Mouse (Mus musculus): ENCODE data around the gene Mis18a. TPM values are rescaled to one million over a fixed set of nuclear protein-coding genes. Genes with fewer than 3 reads are reported as not detected.

Gene Mis18a
- polyA plus RNA-seq, 2 experiments: 48.4 to 59.0 TPM

GRCm38 (mm10) chr16:90703646-90704045, 23.6 kb downstream of the Mis18a start:
- WGBS: 0% methylated on average over 1 of the region's 1 CpGs

DNA sequence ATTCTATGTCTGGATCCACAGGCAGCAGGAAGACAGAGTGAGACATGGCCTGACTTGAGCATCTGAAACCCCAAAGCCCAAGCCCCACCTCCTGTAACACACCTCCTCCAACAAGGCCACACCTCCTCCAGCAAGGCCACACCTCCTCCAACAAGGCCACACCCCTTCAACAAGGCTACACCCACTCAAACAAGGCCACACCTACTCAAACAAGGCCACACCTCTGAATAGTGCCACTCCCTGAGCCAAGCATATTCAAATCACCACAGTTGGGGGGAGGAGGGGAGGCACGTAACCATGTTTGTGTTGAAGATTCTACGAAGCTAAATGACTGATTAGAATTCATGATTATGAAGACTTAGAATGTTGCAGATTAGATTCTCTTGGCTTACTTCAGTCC, 25.7 kb downstream of the Mis18a start:
- no peak overlapping the region for H3K9ac ChIP-seq (ENCODE audit: low read depth, low read length, severe bottlenecking)
- H3K36me3 ChIP-seq (ENCODE audit: control insufficient read depth, insufficient read depth, low read length): no peaks in the 10 kb centered on the region
- no peak overlapping the region for H3K4me2 ChIP-seq (replicated peaks; ENCODE audit: low read depth, low read length, severe bottlenecking)
- no peak for DNase-seq (ENCODE audit: low spot score)
- no peak for ATAC-seq (ENCODE audit: low FRiP score, low read depth)
- H3K9me3 ChIP-seq (ENCODE audit: control insufficient read depth, low read length): no peaks in the 10 kb centered on the region
- TF ChIP-seq POLR2A (IDR thresholded peaks at IDR 0.05; ENCODE audit: borderline replicate concordance, extremely low read depth, insufficient read depth, insufficient read length): no peak
- 96% methylated on average over 2 of the region's 2 CpGs for WGBS
- H3K27me3 ChIP-seq (ENCODE audit: control insufficient read depth, insufficient read depth, low read length): no peaks in the 10 kb centered on the region
- no peak overlapping the region for H3K27ac ChIP-seq (replicated peaks; ENCODE audit: low read depth, low read length)
- H3K4me1 ChIP-seq (ENCODE audit: control insufficient read depth, insufficient read depth, low read length): no peaks in the 10 kb centered on the region
- H3K4me3 ChIP-seq (replicated peaks; ENCODE audit: low read length): no peak overlapping the region

More at GRCm38 (mm10) chr16:90703646-90704045, 23.6 kb downstream of the Mis18a start:
- Histone ChIP-seq H3K9ac (ENCODE audit: low read depth, low read length, severe bottlenecking) (no peak overlapping the region), H3K4me1 (ENCODE audit: control insufficient read depth, insufficient read depth, low read length) (no peaks in the 10 kb centered on the region), H3K4me2 (replicated peaks; ENCODE audit: low read depth, low read length, severe bottlenecking) (no peak overlapping the region), H3K27me3 (ENCODE audit: control insufficient read depth, insufficient read depth, low read length) (no peaks in the 10 kb centered on the region), H3K9me3 (ENCODE audit: control insufficient read depth, low read length) (no peaks in the 10 kb centered on the region), H3K36me3 (ENCODE audit: control insufficient read depth, insufficient read depth, low read length) (no peaks in the 10 kb centered on the region), H3K4me3 (replicated peaks; ENCODE audit: low read length) (no peak overlapping the region), H3K27ac (replicated peaks; ENCODE audit: low read depth, low read length) (no peak overlapping the region)
- DNase-seq (ENCODE audit: low spot score) (no peak), ATAC-seq (ENCODE audit: low FRiP score, low read depth) (no peak)
- no peak for TF ChIP-seq POLR2A (IDR thresholded peaks at IDR 0.05; ENCODE audit: borderline replicate concordance, extremely low read depth, insufficient read depth, insufficient read length)

DNA sequence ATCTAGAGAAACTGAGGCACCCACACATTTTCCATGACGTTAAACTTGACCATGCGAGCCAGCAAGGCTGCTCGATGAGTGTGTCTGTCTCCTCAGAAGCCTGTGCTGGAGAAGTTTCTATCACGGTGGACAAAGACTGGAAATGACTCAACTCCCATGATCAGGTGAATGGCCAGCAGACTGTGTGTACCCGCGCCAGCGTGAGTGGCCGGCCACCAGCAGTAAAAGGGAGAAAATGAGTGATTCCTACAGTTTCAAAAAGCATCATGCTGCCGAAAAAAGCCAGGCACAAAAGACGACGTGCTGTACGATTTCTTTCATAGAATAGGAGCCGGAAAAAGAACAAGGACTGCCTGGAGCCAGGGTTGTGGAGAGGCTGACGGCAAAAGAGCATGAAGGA, 27.8 kb downstream of the Mis18a start:
- DNase-seq (ENCODE audit: low spot score) (no peak), ATAC-seq (ENCODE audit: low FRiP score, low read depth) (no peak)
- 81% methylated on average over 14 of the region's 14 CpGs for WGBS
- Histone ChIP-seq H3K4me2 (replicated peaks; ENCODE audit: low read depth, low read length, severe bottlenecking) (no peak overlapping the region), H3K27ac (replicated peaks; ENCODE audit: low read depth, low read length) (no peak overlapping the region), H3K36me3 (ENCODE audit: control insufficient read depth, insufficient read depth, low read length) (no peaks in the 10 kb centered on the region), H3K4me3 (replicated peaks; ENCODE audit: low read length) (no peak overlapping the region), H3K27me3 (ENCODE audit: control insufficient read depth, insufficient read depth, low read length) (no peaks in the 10 kb centered on the region), H3K9me3 (ENCODE audit: control insufficient read depth, low read length) (no peaks in the 10 kb centered on the region), H3K9ac (ENCODE audit: low read depth, low read length, severe bottlenecking) (no peak overlapping the region), H3K4me1 (ENCODE audit: control insufficient read depth, insufficient read depth, low read length) (no peaks in the 10 kb centered on the region)
- no peak for TF ChIP-seq POLR2A (IDR thresholded peaks at IDR 0.05; ENCODE audit: borderline replicate concordance, extremely low read depth, insufficient read depth, insufficient read length)

- no peaks in the 10 kb centered on the region for H3K9me3 ChIP-seq (ENCODE audit: control insufficient read depth, low read length)
- no peaks in the 10 kb centered on the region for H3K36me3 ChIP-seq (ENCODE audit: control insufficient read depth, insufficient read depth, low read length)
- no peak for TF ChIP-seq POLR2A (IDR thresholded peaks at IDR 0.05; ENCODE audit: borderline replicate concordance, extremely low read depth, insufficient read depth, insufficient read length)
- no peak overlapping the region for H3K27ac ChIP-seq (replicated peaks; ENCODE audit: low read depth, low read length)
- ATAC-seq (ENCODE audit: low FRiP score, low read depth) (no peak), DNase-seq (ENCODE audit: low spot score) (no peak)
- H3K4me2 ChIP-seq (replicated peaks; ENCODE audit: low read depth, low read length, severe bottlenecking): no peak overlapping the region
- no peak overlapping the region for H3K9ac ChIP-seq (ENCODE audit: low read depth, low read length, severe bottlenecking)
- no peaks in the 10 kb centered on the region for H3K27me3 ChIP-seq (ENCODE audit: control insufficient read depth, insufficient read depth, low read length)
- WGBS: 80% methylated on average over 9 of the region's 9 CpGs
- no peaks in the 10 kb centered on the region for H3K4me1 ChIP-seq (ENCODE audit: control insufficient read depth, insufficient read depth, low read length)
- H3K4me3 ChIP-seq (replicated peaks; ENCODE audit: low read length): no peak overlapping the region
These were observed 30.9 kb downstream of the Mis18a start for GRCm38 (mm10) chr16:90696306-90696705.

DNA sequence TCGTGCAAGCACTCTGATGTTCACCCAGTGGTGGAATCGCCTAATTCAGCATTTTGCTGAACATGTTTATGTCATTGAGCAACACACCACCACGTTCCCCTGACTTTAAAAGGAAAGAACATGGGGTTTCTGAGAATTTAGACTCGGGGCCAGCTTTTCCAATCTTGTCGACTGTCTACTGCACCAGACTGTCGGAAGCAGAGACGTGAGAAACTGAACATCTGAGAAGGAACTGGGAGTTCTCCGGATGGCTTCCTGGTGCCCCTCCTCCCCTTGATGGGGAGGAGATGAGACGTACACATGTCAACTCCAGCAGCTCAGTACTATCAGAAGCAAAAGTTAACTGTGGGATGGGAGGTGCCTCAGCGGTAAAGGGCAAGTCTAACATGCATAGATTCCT, 32.1 kb downstream of the Mis18a start:
- Histone ChIP-seq H3K36me3 (ENCODE audit: control insufficient read depth, insufficient read depth, low read length) (no peaks in the 10 kb centered on the region), H3K4me3 (replicated peaks; ENCODE audit: low read length) (no peak overlapping the region), H3K4me2 (replicated peaks; ENCODE audit: low read depth, low read length, severe bottlenecking) (no peak overlapping the region), H3K9me3 (ENCODE audit: control insufficient read depth, low read length) (no peaks in the 10 kb centered on the region), H3K27ac (replicated peaks; ENCODE audit: low read depth, low read length) (no peak overlapping the region), H3K4me1 (ENCODE audit: control insufficient read depth, insufficient read depth, low read length) (no peaks in the 10 kb centered on the region), H3K9ac (ENCODE audit: low read depth, low read length, severe bottlenecking) (no peak overlapping the region), H3K27me3 (ENCODE audit: control insufficient read depth, insufficient read depth, low read length) (no peaks in the 10 kb centered on the region)
- WGBS: 78% methylated on average over 10 of the region's 10 CpGs
- TF ChIP-seq POLR2A (IDR thresholded peaks at IDR 0.05; ENCODE audit: borderline replicate concordance, extremely low read depth, insufficient read depth, insufficient read length): no peak
- DNase-seq (ENCODE audit: low spot score) (no peak), ATAC-seq (ENCODE audit: low FRiP score, low read depth) (no peak)

DNA sequence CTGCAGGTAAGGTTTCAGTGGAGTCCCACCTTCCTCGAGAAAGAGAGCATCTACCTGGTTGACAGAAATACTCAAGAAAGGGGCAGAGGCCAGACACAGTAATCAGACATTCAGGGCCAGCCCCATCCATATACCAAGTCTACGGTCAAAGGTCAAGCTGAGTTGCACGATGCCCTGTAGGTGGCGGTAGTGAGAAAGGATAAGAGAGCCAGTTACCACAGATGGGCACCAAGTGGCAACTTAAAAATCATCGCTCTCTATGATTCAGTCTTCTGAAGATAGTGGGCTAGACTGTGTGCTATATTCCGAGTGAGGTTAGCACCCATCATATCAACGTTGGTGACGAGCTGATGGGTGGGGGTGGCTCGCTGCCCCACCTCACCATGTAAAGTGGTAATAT, 32.5 kb downstream of the Mis18a start:
- no peaks in the 10 kb centered on the region for H3K36me3 ChIP-seq (ENCODE audit: control insufficient read depth, insufficient read depth, low read length)
- TF ChIP-seq POLR2A (IDR thresholded peaks at IDR 0.05; ENCODE audit: borderline replicate concordance, extremely low read depth, insufficient read depth, insufficient read length): no peak
- WGBS: 65% methylated on average over 9 of the region's 9 CpGs
- DNase-seq (ENCODE audit: low spot score) (no peak), ATAC-seq (ENCODE audit: low FRiP score, low read depth) (no peak)
- H3K27ac ChIP-seq (replicated peaks; ENCODE audit: low read depth, low read length): no peak overlapping the region
- H3K4me2 ChIP-seq (replicated peaks; ENCODE audit: low read depth, low read length, severe bottlenecking): no peak overlapping the region
- no peaks in the 10 kb centered on the region for H3K9me3 ChIP-seq (ENCODE audit: control insufficient read depth, low read length)
- no peak overlapping the region for H3K9ac ChIP-seq (ENCODE audit: low read depth, low read length, severe bottlenecking)
- H3K27me3 ChIP-seq (ENCODE audit: control insufficient read depth, insufficient read depth, low read length): no peaks in the 10 kb centered on the region
- no peaks in the 10 kb centered on the region for H3K4me1 ChIP-seq (ENCODE audit: control insufficient read depth, insufficient read depth, low read length)
- H3K4me3 ChIP-seq (replicated peaks; ENCODE audit: low read length): no peak overlapping the region
